Mouse (Mus musculus) limb, embryonic 14.5 days (tissue): ENCODE results near the gene Gm42417. TPM values are rescaled to one million over a fixed set of nuclear protein-coding genes. Genes with fewer than 3 reads are reported as not detected.
A peak's percentile ranks its signal among the peaks of the same experiment; 100 is the strongest.

ENCODE experiments used
- ATAC-seq: fragments of 200-750 bp; cut with Nextera tagmentation; 2 replicates; pipeline ENCODE4 v1.8.0; 2017; ENCODE audit warnings: low read depth, moderate number of reproducible peaks, moderate TSS enrichment; ENCODE audit not compliant: low FRiP score
- DNase-seq: peaks from one replicate; pipeline ENCODE4 v3.0.0-alpha.2; 2015; ENCODE audit warnings: low spot score
- H3K27ac ChIP-seq: fragments of 300-500 bp; sonication (generic); replicated peaks from 2 replicates; pipeline ENCODE4 v1.5.1; 2014; ENCODE audit warnings: low read depth, mild to moderate bottlenecking, low read length, moderate library complexity, mixed read lengths
- H3K27me3 ChIP-seq: fragments of 300-500 bp; sonication (generic); 2 replicates; pipeline ENCODE4 v1.6.1; 2014; ENCODE audit warnings: low read length, mixed read lengths; ENCODE audit not compliant: control insufficient read depth, insufficient read depth
- H3K36me3 ChIP-seq: fragments of 300-500 bp; sonication (generic); 2 replicates; pipeline ENCODE4 v1.6.1; 2014; ENCODE audit warnings: mild to moderate bottlenecking, low read length, moderate library complexity, mixed read lengths; ENCODE audit not compliant: control insufficient read depth, insufficient read depth
- H3K4me1 ChIP-seq: fragments of 300-500 bp; sonication (generic); 2 replicates; pipeline ENCODE4 v1.6.1; 2014; ENCODE audit warnings: antibody characterized with exemption, low read length, mixed read lengths; ENCODE audit not compliant: control insufficient read depth, insufficient read depth
- H3K4me2 ChIP-seq: fragments of 300-500 bp; sonication (generic); replicated peaks from 2 replicates; pipeline ENCODE4 v1.6.1; 2014; ENCODE audit warnings: low read depth, mild to moderate bottlenecking, low read length, moderate library complexity; ENCODE audit not compliant: severe bottlenecking
- H3K4me3 ChIP-seq: fragments of 300-500 bp; sonication (generic); replicated peaks from 2 replicates; pipeline ENCODE4 v1.5.1; 2014; ENCODE audit warnings: low read length
- H3K9ac ChIP-seq: fragments of 300-500 bp; sonication (generic); 2 replicates; pipeline ENCODE4 v1.6.1; 2014; ENCODE audit warnings: mild to moderate bottlenecking, low read depth, low read length, moderate library complexity; ENCODE audit not compliant: severe bottlenecking
- H3K9me3 ChIP-seq: fragments of 300-500 bp; sonication (generic); 2 replicates; pipeline ENCODE4 v1.6.1; 2016; ENCODE audit warnings: low read length; ENCODE audit not compliant: control insufficient read depth
- POLR2A ChIP-seq: fragments of 200-500 bp; IDR thresholded peaks from 2 replicates; pipeline ENCODE4 v1.8.0; 2012; ENCODE audit warnings: inconsistent platforms, mild to moderate bottlenecking, moderate library complexity, borderline replicate concordance; ENCODE audit not compliant: insufficient read depth, insufficient read length; ENCODE audit errors: extremely low read depth
- WGBS: fragments of 180-500 bp; shearing (Covaris S2); extraction: QIAGEN DNeasy Blood & Tissue Kit; methylation state at CpG from one replicate; pipeline ENCODE4 v1.1.7; 2014; 5-methylcytosine and 5-hydroxymethylcytosine counted together
- microRNA-seq: library from miRNA; unstranded; fragments of <30 nt; microRNA quantifications from one replicate; pipeline ENCODE4, GENCODE M21; 2016
- polyA plus RNA-seq, 2 experiments: library from polyadenylated mRNA; depleted of rRNA in 1 of 2; stranded (reverse) in 1 of 2; unstranded in 1 of 2; fragments of >200 nt; fragmentation: Nextera tagmentation in 1 of 2; extraction: Ambion mirVana in 1 of 2; gene quantifications; 2 replicates each; pipeline versions ENCODE4 v1.2.1 to v1.2.3; 2012 to 2014

The Gm42417 gene
- polyA plus RNA-seq, 2 experiments = 0.47 TPM; not detected in 1

DNA sequence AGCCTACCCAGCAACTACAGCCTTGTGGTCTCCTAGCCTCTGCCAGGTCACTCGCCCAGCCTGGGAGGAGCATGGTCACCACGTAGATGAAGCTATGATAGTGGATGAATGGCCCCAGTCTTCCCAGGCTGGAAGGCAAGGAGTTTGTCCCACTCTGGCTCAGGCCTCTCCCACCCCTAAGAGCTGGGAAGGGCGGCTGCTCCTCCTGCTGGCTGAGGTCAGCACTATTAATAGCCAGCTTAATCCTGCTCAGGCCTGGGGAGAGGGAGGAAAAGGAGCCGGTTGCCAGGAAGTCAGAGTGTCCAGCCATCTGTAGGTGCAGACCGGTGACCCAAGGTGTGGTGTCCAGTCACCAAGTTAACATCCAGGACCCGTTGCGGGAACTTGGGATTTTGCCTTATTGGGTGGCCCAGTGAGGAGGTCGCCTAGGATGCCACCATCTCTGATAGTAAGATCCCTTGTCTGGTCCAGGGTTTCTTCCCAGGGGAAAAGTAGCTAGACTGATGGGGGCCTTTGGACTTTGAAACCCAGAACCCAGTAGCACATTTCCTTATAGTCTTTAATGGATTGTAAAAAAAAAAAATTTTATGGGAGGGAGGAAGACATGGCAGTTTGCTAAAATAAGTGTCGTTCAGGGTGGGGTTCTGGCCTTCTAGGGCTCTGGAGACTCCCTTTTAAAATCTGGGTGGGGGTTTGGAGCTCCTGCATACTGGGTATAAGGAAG, 46.7 kb downstream of the Gm42417 start:
- Histone ChIP-seq H3K27ac (no peak overlapping the region), H3K4me3 (no peak overlapping the region), H3K9me3 (no peaks in the 10 kb centered on the region), H3K9ac (no peak overlapping the region), H3K4me2 (no peak overlapping the region), H3K4me1 (peaks cover 12% of the 10 kb centered on the region), H3K36me3 (no peaks in the 10 kb centered on the region), H3K27me3 (no peaks in the 10 kb centered on the region)
- no peak for TF ChIP-seq POLR2A
- 44% methylated on average over 9 of the region's 9 CpGs for WGBS
- DNase-seq (peak; percentile 54), ATAC-seq (peak; percentile 82)

- Histone ChIP-seq H3K4me1 (peaks cover 15% of the 10 kb centered on the region), H3K4me3 (no peak overlapping the region), H3K27ac (no peak overlapping the region), H3K27me3 (no peaks in the 10 kb centered on the region), H3K4me2 (no peak overlapping the region), H3K9ac (no peak overlapping the region), H3K36me3 (no peaks in the 10 kb centered on the region), H3K9me3 (no peaks in the 10 kb centered on the region)
- no peak for DNase-seq
- ATAC-seq = no peak
- no peak for TF ChIP-seq POLR2A
- WGBS = 67% methylated on average over 6 of the region's 6 CpGs
Observed at GRCm38 (mm10) chr1:36489661-36490060, 49.6 kb downstream of the Gm42417 start.

DNA sequence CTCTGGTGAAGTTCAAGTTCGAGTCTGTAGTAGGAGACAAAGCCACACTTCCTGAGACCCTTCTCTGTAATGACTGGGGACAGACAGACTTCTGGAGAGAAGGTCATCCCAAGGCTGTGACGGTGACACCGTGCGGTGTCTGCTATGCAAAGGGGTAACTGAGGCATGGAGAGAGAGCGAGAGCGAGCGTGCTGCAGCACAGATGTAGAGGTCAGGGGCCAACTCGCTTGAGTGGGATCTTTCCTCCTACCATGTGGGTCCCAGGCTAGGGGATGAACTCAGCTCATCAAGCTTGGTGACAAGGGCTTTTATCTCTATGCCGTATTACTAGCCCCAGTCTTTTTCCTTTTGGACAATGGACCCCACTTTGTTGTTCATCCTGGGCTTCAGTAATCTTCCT, 52.1 kb downstream of the Gm42417 start:
- Histone ChIP-seq H3K27ac (no peak overlapping the region), H3K4me2 (no peak overlapping the region), H3K9me3 (no peaks in the 10 kb centered on the region), H3K4me1 (0 out of 2 replicates have a peak, but pooled peaks cover 3% of the 10 kb centered on the region), H3K9ac (no peak overlapping the region), H3K27me3 (no peaks in the 10 kb centered on the region), H3K4me3 (no peak overlapping the region), H3K36me3 (no peaks in the 10 kb centered on the region)
- ATAC-seq (no peak), DNase-seq (no peak)
- TF ChIP-seq POLR2A = no peak
- 91% methylated on average over 9 of the region's 9 CpGs for WGBS

DNA sequence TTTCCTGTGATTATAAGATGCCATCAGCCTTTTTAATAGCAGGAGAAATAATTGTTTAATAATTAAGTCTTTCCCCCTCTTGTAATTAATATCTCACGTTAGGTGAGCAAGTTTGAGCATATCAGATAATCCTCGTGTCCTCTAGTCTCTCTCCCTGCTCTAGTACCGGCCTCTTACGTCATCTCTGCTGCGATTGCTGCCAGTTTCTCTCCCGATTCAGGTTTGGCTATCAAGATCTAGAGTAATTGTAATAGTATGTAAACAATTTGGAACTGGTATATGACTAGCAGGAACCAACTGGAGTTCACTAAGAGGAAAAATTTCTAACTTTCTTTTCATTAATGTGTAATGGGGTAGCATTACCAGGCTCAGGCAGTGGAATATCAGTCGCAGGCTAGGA, 54.1 kb downstream of the Gm42417 start:
- WGBS = 83% methylated on average over 7 of the region's 7 CpGs
- Histone ChIP-seq H3K27me3 (no peaks in the 10 kb centered on the region), H3K4me1 (0 out of 2 replicates have a peak, but pooled peaks cover 3% of the 10 kb centered on the region), H3K36me3 (no peaks in the 10 kb centered on the region), H3K4me3 (no peak overlapping the region), H3K4me2 (no peak overlapping the region), H3K27ac (no peak overlapping the region), H3K9me3 (no peaks in the 10 kb centered on the region), H3K9ac (no peak overlapping the region)
- ATAC-seq (no peak), DNase-seq (no peak)
- TF ChIP-seq POLR2A = no peak

GRCm38 (mm10) chr1:36483825-36484224, 55.4 kb downstream of the Gm42417 start:
- WGBS = 74% methylated on average over 4 of the region's 4 CpGs

More at GRCm38 (mm10) chr1:36483825-36484224, 55.4 kb downstream of the Gm42417 start:
- Histone ChIP-seq H3K9me3 (no peaks in the 10 kb centered on the region), H3K4me3 (no peak overlapping the region), H3K9ac (no peak overlapping the region), H3K4me1 (0 out of 2 replicates have a peak, but pooled peaks cover 3% of the 10 kb centered on the region), H3K36me3 (no peaks in the 10 kb centered on the region), H3K27me3 (no peaks in the 10 kb centered on the region), H3K4me2 (no peak overlapping the region), H3K27ac (no peak overlapping the region)
- DNase-seq = no peak
- TF ChIP-seq POLR2A = no peak
- no peak for ATAC-seq

Small RNAs within 50 kb of the gene (microRNA-seq; reads per million reads assigned to microRNA genes)
- not detected for gene Gm47280

Other genes with a start within 250 kb of the Gm42417 start
- 7.1 and 9.1 TPM in 2 replicates for gene Arid5a, start 231.7 kb downstream of the Gm42417 start, polyA plus RNA-seq (2012; rRNA removed)
- 8.0 and 9.6 TPM in 2 replicates for gene Arid5a, start 231.7 kb downstream of the Gm42417 start, polyA plus RNA-seq (2014; fragmentation: Nextera tagmentation; extraction: Ambion mirVana)
- gene Kansl3, start 170.2 kb downstream of the Gm42417 start, polyA plus RNA-seq (2012; rRNA removed) = 63.5 and 75.2 TPM in 2 replicates
- 38.6 and 43.9 TPM in 2 replicates for gene Kansl3, start 170.2 kb downstream of the Gm42417 start, polyA plus RNA-seq (2014; fragmentation: Nextera tagmentation; extraction: Ambion mirVana)
- gene Fer1l5, start 167.1 kb downstream of the Gm42417 start, polyA plus RNA-seq (2012; rRNA removed) = 0.03 and 0.04 TPM in 2 replicates
- 0.50 and 0.80 TPM in 2 replicates for gene Fer1l5, start 167.1 kb downstream of the Gm42417 start, polyA plus RNA-seq (2014; fragmentation: Nextera tagmentation; extraction: Ambion mirVana)
- gene Lman2l, start 94.2 kb downstream of the Gm42417 start, polyA plus RNA-seq (2012; rRNA removed) = 32.2 and 40.7 TPM in 2 replicates
- 26.7 and 30.7 TPM in 2 replicates for gene Lman2l, start 94.2 kb downstream of the Gm42417 start, polyA plus RNA-seq (2014; fragmentation: Nextera tagmentation; extraction: Ambion mirVana)
- 7.3 and 9.4 TPM in 2 replicates for gene Cnnm4, start 67.8 kb downstream of the Gm42417 start, polyA plus RNA-seq (2012; rRNA removed)
- 13.1 and 15.1 TPM in 2 replicates for gene Cnnm4, start 67.8 kb downstream of the Gm42417 start, polyA plus RNA-seq (2014; fragmentation: Nextera tagmentation; extraction: Ambion mirVana)
- gene Cnnm3, start 27.6 kb downstream of the Gm42417 start, polyA plus RNA-seq (2012; rRNA removed) = 22.5 and 25.9 TPM in 2 replicates
- gene Cnnm3, start 27.6 kb downstream of the Gm42417 start, polyA plus RNA-seq (2014; fragmentation: Nextera tagmentation; extraction: Ambion mirVana) = 6.4 and 6.8 TPM in 2 replicates
- gene Ankrd23, start 2.5 kb downstream of the Gm42417 start, polyA plus RNA-seq (2012; rRNA removed) = 27.4 and 32.8 TPM in 2 replicates
- gene Ankrd23, start 2.5 kb downstream of the Gm42417 start, polyA plus RNA-seq (2014; fragmentation: Nextera tagmentation; extraction: Ambion mirVana) = 9.9 and 11.6 TPM in 2 replicates
- gene Ankrd39, start 8.0 kb upstream of the Gm42417 start, polyA plus RNA-seq (2012; rRNA removed) = 22.4 and 26.2 TPM in 2 replicates
- 22.5 and 22.9 TPM in 2 replicates for gene Ankrd39, start 8.0 kb upstream of the Gm42417 start, polyA plus RNA-seq (2014; fragmentation: Nextera tagmentation; extraction: Ambion mirVana)
- 45.9 and 48.5 TPM in 2 replicates for gene Sema4c, start 18.9 kb upstream of the Gm42417 start, polyA plus RNA-seq (2012; rRNA removed)
- 2.0 and 4.0 TPM in 2 replicates for gene Sema4c, start 18.9 kb upstream of the Gm42417 start, polyA plus RNA-seq (2014; fragmentation: Nextera tagmentation; extraction: Ambion mirVana)
- gene Fam178b, start 143.8 kb upstream of the Gm42417 start, polyA plus RNA-seq (2012; rRNA removed) = 0.67 and 1.1 TPM in 2 replicates
- 1.1 and 1.5 TPM in 2 replicates for gene Fam178b, start 143.8 kb upstream of the Gm42417 start, polyA plus RNA-seq (2014; fragmentation: Nextera tagmentation; extraction: Ambion mirVana)
- gene Cox5b, start 152.0 kb upstream of the Gm42417 start, polyA plus RNA-seq (2012; rRNA removed) = 291 and 342 TPM in 2 replicates
- 544 and 588 TPM in 2 replicates for gene Cox5b, start 152.0 kb upstream of the Gm42417 start, polyA plus RNA-seq (2014; fragmentation: Nextera tagmentation; extraction: Ambion mirVana)
- gene 4933424G06Rik, start 170.7 kb upstream of the Gm42417 start, polyA plus RNA-seq (2012; rRNA removed) = 0.10 TPM in 1 of 2 replicates, not detected in the other
- gene 4933424G06Rik, start 170.7 kb upstream of the Gm42417 start, polyA plus RNA-seq (2014; fragmentation: Nextera tagmentation; extraction: Ambion mirVana) = not detected in 2 replicates
- 162 and 189 TPM in 2 replicates for gene Actr1b, start 175.0 kb upstream of the Gm42417 start, polyA plus RNA-seq (2012; rRNA removed)
- 85.7 and 93.1 TPM in 2 replicates for gene Actr1b, start 175.0 kb upstream of the Gm42417 start, polyA plus RNA-seq (2014; fragmentation: Nextera tagmentation; extraction: Ambion mirVana)
- 0.88 and 1.2 TPM in 2 replicates for gene Zap70, start 222.4 kb upstream of the Gm42417 start, polyA plus RNA-seq (2012; rRNA removed)
- gene Zap70, start 222.4 kb upstream of the Gm42417 start, polyA plus RNA-seq (2014; fragmentation: Nextera tagmentation; extraction: Ambion mirVana) = 0.54 and 0.91 TPM in 2 replicates